Mouse (Mus musculus): ENCODE results near the gene Ndc1.

GRCm38 (mm10) chr4:107360457-107361145 lies 7.0 kb upstream of the Ndc1 start:
- TF ChIP-seq POLR2A (IDR thresholded peaks at IDR 0.05; ENCODE audit: insufficient read depth, low read depth, low read length) (no peak), CTCF (IDR thresholded peaks at IDR 0.05) (no peak), EP300 (IDR thresholded peaks at IDR 0.05; ENCODE audit: insufficient read depth, low read depth, low read length) (no peak)

Data from heart, adult 2 months (tissue).